Mouse (Mus musculus): ENCODE measurements at regions not wholly inside any gene's neighbourhood (a gene's known extent, or its start where the extent isn't known, plus 50 kb on each side); places are given as distances from the start of the nearest gene placed in this dataset.

GRCm38 (mm10) chr6:122391126-122391525 is 50.8 kb upstream of the Phc1 start:
- TF ChIP-seq RCOR1 (conservative IDR thresholded peaks at IDR 0.05; ENCODE audit: low read depth, low read length) (no peak), USF2 (conservative IDR thresholded peaks at IDR 0.05; ENCODE audit: low read depth, low read length) (no peak), POLR2A (IDR thresholded peaks at IDR 0.05; ENCODE audit: low read depth, low read length) (no peak), EP300 (IDR thresholded peaks at IDR 0.05; ENCODE audit: low read length) (no peak), CTCF (conservative IDR thresholded peaks at IDR 0.05 in 1 of 2, IDR thresholded peaks at IDR 0.05 in 1 of 2; ENCODE audit: low read depth in 2 of 2, low read length in 2 of 2) (no peak), UBTF (IDR thresholded peaks at IDR 0.05; ENCODE audit: low read depth, low read length) (no peak), HCFC1 (IDR thresholded peaks at IDR 0.05; ENCODE audit: low read depth, low read length) (no peak), BHLHE40 (IDR thresholded peaks at IDR 0.05; ENCODE audit: low read depth, low read length) (no peak)

Data from CH12.LX (cell line).